Mouse (Mus musculus): ENCODE measurements around the gene Cdhr3. TPM values are rescaled to one million over a fixed set of nuclear protein-coding genes. Genes with fewer than 3 reads are reported as not detected.

The Cdhr3 gene
- polyA plus RNA-seq, 1 experiment from 2014 or later: not detected

- Histone ChIP-seq H3K27me3 (no peaks in the 10 kb centered on the region), H3K9ac (no peak overlapping the region), H3K27ac (no peak overlapping the region), H3K36me3 (no peaks in the 10 kb centered on the region), H3K9me3 (no peaks in the 10 kb centered on the region), H3K4me2 (replicated peaks) (no peak overlapping the region), H3K4me1 (peaks cover 11% of the 10 kb centered on the region; the same call in 1 of the 2 replicates), H3K4me3 (no peak overlapping the region)
- WGBS: 87% methylated on average over 3 of the region's 3 CpGs
- ATAC-seq (ENCODE audit: insufficient number of reproducible peaks, insufficient read depth, low FRiP score, low TSS enrichment): no peak
These were observed 44.3 kb downstream of the Cdhr3 start for GRCm38 (mm10) chr12:33048391-33048790.

GRCm38 (mm10) chr12:33046434-33046833 is 46.2 kb downstream of the Cdhr3 start:
- H3K4me3 ChIP-seq: no peak overlapping the region
- peaks cover 8% of the 10 kb centered on the region; the same call in 1 of the 2 replicates for H3K4me1 ChIP-seq
- no peaks in the 10 kb centered on the region for H3K36me3 ChIP-seq
- WGBS: 85% methylated on average over 7 of the region's 7 CpGs
- H3K9me3 ChIP-seq: no peaks in the 10 kb centered on the region
- no peaks in the 10 kb centered on the region for H3K27me3 ChIP-seq
- no peak overlapping the region for H3K4me2 ChIP-seq (replicated peaks)
- H3K9ac ChIP-seq: no peak overlapping the region
- no peak for ATAC-seq (ENCODE audit: insufficient number of reproducible peaks, insufficient read depth, low FRiP score, low TSS enrichment)
- no peak overlapping the region for H3K27ac ChIP-seq

- ATAC-seq (ENCODE audit: insufficient number of reproducible peaks, insufficient read depth, low FRiP score, low TSS enrichment): no peak
- Histone ChIP-seq H3K27ac (no peak overlapping the region), H3K27me3 (no peaks in the 10 kb centered on the region), H3K4me2 (replicated peaks) (no peak overlapping the region), H3K9ac (no peak overlapping the region), H3K4me1 (peaks cover 8% of the 10 kb centered on the region; the same call in 1 of the 2 replicates), H3K4me3 (no peak overlapping the region), H3K36me3 (no peaks in the 10 kb centered on the region), H3K9me3 (no peaks in the 10 kb centered on the region)
- WGBS: 44% methylated on average over 16 of the region's 16 CpGs
These were observed 46.9 kb downstream of the Cdhr3 start for GRCm38 (mm10) chr12:33045533-33046361.

GRCm38 (mm10) chr12:33041476-33041875 is 51.2 kb downstream of the Cdhr3 start:
- Histone ChIP-seq H3K36me3 (no peaks in the 10 kb centered on the region), H3K4me1 (peaks cover 8% of the 10 kb centered on the region; the same call in 1 of the 2 replicates), H3K4me3 (no peak overlapping the region), H3K27ac (no peak overlapping the region), H3K9ac (no peak overlapping the region), H3K27me3 (no peaks in the 10 kb centered on the region), H3K9me3 (no peaks in the 10 kb centered on the region), H3K4me2 (replicated peaks) (no peak overlapping the region)
- no peak for ATAC-seq (ENCODE audit: insufficient number of reproducible peaks, insufficient read depth, low FRiP score, low TSS enrichment)
- 83% methylated on average over 7 of the region's 7 CpGs for WGBS

- H3K36me3 ChIP-seq: no peaks in the 10 kb centered on the region
- H3K4me3 ChIP-seq: no peak overlapping the region
- no peak overlapping the region for H3K9ac ChIP-seq
- H3K27me3 ChIP-seq: no peaks in the 10 kb centered on the region
- no peak for ATAC-seq (ENCODE audit: insufficient number of reproducible peaks, insufficient read depth, low FRiP score, low TSS enrichment)
- no peaks in the 10 kb centered on the region for H3K9me3 ChIP-seq
- H3K27ac ChIP-seq: no peak overlapping the region
- WGBS: 86% methylated on average over 2 of the region's 2 CpGs
- H3K4me2 ChIP-seq (replicated peaks): no peak overlapping the region
- H3K4me1 ChIP-seq: peaks cover 9% of the 10 kb centered on the region; the same call in 1 of the 2 replicates
These were observed 51.9 kb downstream of the Cdhr3 start for GRCm38 (mm10) chr12:33040811-33041210.

- H3K27ac ChIP-seq: no peak overlapping the region
- peaks cover 19% of the 10 kb centered on the region; the same call in 1 of the 2 replicates for H3K4me1 ChIP-seq
- H3K27me3 ChIP-seq: peaks cover 4% of the 10 kb centered on the region
- H3K9me3 ChIP-seq: no peaks in the 10 kb centered on the region
- H3K9ac ChIP-seq: no peak overlapping the region
- no peak overlapping the region for H3K4me3 ChIP-seq
- H3K36me3 ChIP-seq: no peaks in the 10 kb centered on the region
- H3K4me2 ChIP-seq (replicated peaks): no peak overlapping the region
- ATAC-seq (ENCODE audit: insufficient number of reproducible peaks, insufficient read depth, low FRiP score, low TSS enrichment): no peak
These were observed 54.0 kb downstream of the Cdhr3 start for GRCm38 (mm10) chr12:33038676-33039075.

GRCm38 (mm10) chr12:33035719-33036521 is 56.8 kb downstream of the Cdhr3 start:
- H3K27me3 ChIP-seq: peaks cover 6% of the 10 kb centered on the region
- no peak overlapping the region for H3K27ac ChIP-seq
- H3K4me3 ChIP-seq: no peak overlapping the region
- ATAC-seq (ENCODE audit: insufficient number of reproducible peaks, insufficient read depth, low FRiP score, low TSS enrichment): peak; percentile 48; the same call in 1 of the 2 replicates
- H3K9ac ChIP-seq: no peak overlapping the region
- peak overlapping the region; percentile 34 for H3K4me2 ChIP-seq (replicated peaks)
- no peaks in the 10 kb centered on the region for H3K9me3 ChIP-seq
- H3K4me1 ChIP-seq: peaks cover 19% of the 10 kb centered on the region; the same call in 1 of the 2 replicates
- 18% methylated on average over 21 of the region's 21 CpGs for WGBS
- H3K36me3 ChIP-seq: no peaks in the 10 kb centered on the region

- no peak overlapping the region for H3K4me3 ChIP-seq
- peaks cover 9% of the 10 kb centered on the region for H3K27me3 ChIP-seq
- ATAC-seq (ENCODE audit: insufficient number of reproducible peaks, insufficient read depth, low FRiP score, low TSS enrichment): no peak
- H3K9me3 ChIP-seq: no peaks in the 10 kb centered on the region
- no peak overlapping the region for H3K9ac ChIP-seq
- no peak overlapping the region for H3K27ac ChIP-seq
- peak overlapping the region; percentile 34 for H3K4me2 ChIP-seq (replicated peaks)
- 29% methylated on average over 11 of the region's 11 CpGs for WGBS
- H3K4me1 ChIP-seq: peaks cover 19% of the 10 kb centered on the region; the same call in 1 of the 2 replicates
- no peaks in the 10 kb centered on the region for H3K36me3 ChIP-seq
These were observed 57.5 kb downstream of the Cdhr3 start for GRCm38 (mm10) chr12:33035089-33035718.

- no peak for ATAC-seq (ENCODE audit: insufficient number of reproducible peaks, insufficient read depth, low FRiP score, low TSS enrichment)
- no peak overlapping the region for H3K9ac ChIP-seq
- H3K4me2 ChIP-seq (replicated peaks): no peak overlapping the region
- H3K27me3 ChIP-seq: peaks cover 9% of the 10 kb centered on the region
- no peaks in the 10 kb centered on the region for H3K9me3 ChIP-seq
- H3K27ac ChIP-seq: no peak overlapping the region
- WGBS: 59% methylated on average over 12 of the region's 12 CpGs
- peaks cover 19% of the 10 kb centered on the region; the same call in 1 of the 2 replicates for H3K4me1 ChIP-seq
- no peak overlapping the region for H3K4me3 ChIP-seq
- H3K36me3 ChIP-seq: no peaks in the 10 kb centered on the region
These were observed 58.2 kb downstream of the Cdhr3 start for GRCm38 (mm10) chr12:33034343-33035088.

GRCm38 (mm10) chr12:33033221-33033620 is 59.5 kb downstream of the Cdhr3 start:
- 69% methylated on average over 6 of the region's 6 CpGs for WGBS
- Histone ChIP-seq H3K4me3 (no peak overlapping the region), H3K4me1 (peaks cover 19% of the 10 kb centered on the region; the same call in 1 of the 2 replicates), H3K36me3 (no peaks in the 10 kb centered on the region), H3K9me3 (no peaks in the 10 kb centered on the region), H3K27me3 (peaks cover 9% of the 10 kb centered on the region), H3K9ac (no peak overlapping the region), H3K4me2 (replicated peaks) (no peak overlapping the region), H3K27ac (no peak overlapping the region)
- ATAC-seq (ENCODE audit: insufficient number of reproducible peaks, insufficient read depth, low FRiP score, low TSS enrichment): no peak

GRCm38 (mm10) chr12:33030589-33030988 is 62.1 kb downstream of the Cdhr3 start:
- Histone ChIP-seq H3K4me1 (peaks cover 23% of the 10 kb centered on the region), H3K9me3 (no peaks in the 10 kb centered on the region), H3K4me3 (no peak overlapping the region), H3K27me3 (peaks cover 9% of the 10 kb centered on the region), H3K27ac (no peak overlapping the region), H3K36me3 (no peaks in the 10 kb centered on the region), H3K4me2 (replicated peaks) (no peak overlapping the region), H3K9ac (no peak overlapping the region)
- 83% methylated on average over 2 of the region's 2 CpGs for WGBS
- ATAC-seq (ENCODE audit: insufficient number of reproducible peaks, insufficient read depth, low FRiP score, low TSS enrichment): no peak

Data from embryonic facial prominence, embryonic 12.5 days (tissue).